Mouse (Mus musculus) cerebellum, adult 2 months (tissue): ENCODE results near the gene Map10. TPM values are rescaled to one million over a fixed set of nuclear protein-coding genes. Genes with fewer than 3 reads are reported as not detected.
A peak's percentile ranks its signal among the peaks of the same experiment; 100 is the strongest.

Experiments used
- DNase-seq, 2 experiments: peaks; one replicate each; pipeline ENCODE4 v3.0.0; 2021
- H3K27ac ChIP-seq: fragments of 200-500 bp; 2 replicates; pipeline ENCODE4 v1.5.1; 2012; ENCODE audit warnings: low read length, control low read depth, inconsistent platforms; ENCODE audit not compliant: insufficient read depth
- H3K27me3 ChIP-seq: fragments of 200-500 bp; 2 replicates; pipeline ENCODE4 v1.6.1; 2012; ENCODE audit warnings: inconsistent platforms, mild to moderate bottlenecking, low read length, moderate library complexity; ENCODE audit not compliant: control insufficient read depth, insufficient read depth
- H3K4me1 ChIP-seq: fragments of 200-500 bp; 2 replicates; pipeline ENCODE4 v1.6.1; 2011; ENCODE audit warnings: low read length; ENCODE audit not compliant: control insufficient read depth, insufficient read depth
- H3K4me3 ChIP-seq: fragments of 200-500 bp; replicated peaks from 2 replicates; pipeline ENCODE3; 2011; ENCODE audit warnings: mild to moderate bottlenecking, low read depth, low read length, control low read depth; ENCODE audit not compliant: insufficient read depth
- CTCF ChIP-seq: fragments of 200-500 bp; IDR thresholded peaks from 2 replicates; pipeline ENCODE4 v1.5.1; 2011; ENCODE audit warnings: low read depth, mild to moderate bottlenecking, control low read depth, low read length, moderate library complexity, borderline replicate concordance; ENCODE audit not compliant: insufficient read depth
- POLR2A ChIP-seq: fragments of 200-500 bp; IDR thresholded peaks from 2 replicates; pipeline ENCODE4 v1.6.1; 2011; ENCODE audit warnings: low read length, control low read depth, borderline replicate concordance; ENCODE audit not compliant: insufficient read depth
- WGBS: fragments of 180-500 bp; shearing (Covaris S2); methylation state at CpG from one replicate; pipeline ENCODE4 v1.1.7; 2018; 5-methylcytosine and 5-hydroxymethylcytosine counted together
- polyA plus RNA-seq: library from polyadenylated mRNA; depleted of rRNA; stranded (reverse); fragments of >200 nt; gene quantifications from 2 replicates; pipeline ENCODE4 v1.2.3, GENCODE M21; 2012; rRNA removed

Map10 gene
- polyA plus RNA-seq, 1 experiment: 2.6 TPM

DNA sequence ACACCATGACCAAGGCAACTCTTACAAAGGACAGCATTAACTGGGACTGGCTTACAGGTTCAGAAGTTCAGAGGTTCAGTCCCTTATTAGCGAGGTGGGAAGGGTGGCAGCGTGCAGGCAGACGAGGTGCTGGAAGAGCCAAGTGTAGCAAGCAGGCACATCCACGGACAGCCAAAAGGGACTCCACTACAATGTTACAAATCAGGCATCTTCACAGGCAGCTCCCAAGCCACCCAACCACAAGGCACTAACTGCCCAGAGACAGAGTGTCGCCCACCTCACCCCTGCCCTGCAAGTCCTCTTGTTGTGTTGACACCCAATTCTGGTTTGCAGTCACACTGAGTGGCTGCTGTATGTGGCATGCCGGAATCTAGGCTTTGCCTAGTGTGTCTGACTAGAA lies 34.8 kb downstream of the Map10 start:
- no peaks in the 10 kb centered on the region for H3K27me3 ChIP-seq
- DNase-seq: no peak
- no peak overlapping the region for H3K4me3 ChIP-seq
- WGBS: 95% methylated on average over 6 of the region's 6 CpGs
- no peak for TF ChIP-seq POLR2A
- no peak for TF ChIP-seq CTCF
- H3K4me1 ChIP-seq: no peaks in the 10 kb centered on the region; the same call in 1 of the 2 replicates
- no peak overlapping the region for H3K27ac ChIP-seq

- H3K27ac ChIP-seq: no peak overlapping the region
- no peak overlapping the region for H3K4me3 ChIP-seq
- 54% methylated on average over 7 of the region's 7 CpGs for WGBS
- TF ChIP-seq CTCF: no peak
- no peak for TF ChIP-seq POLR2A
- DNase-seq: no peak
- H3K4me1 ChIP-seq: no peaks in the 10 kb centered on the region; the same call in 1 of the 2 replicates
- no peaks in the 10 kb centered on the region for H3K27me3 ChIP-seq
These were observed 36.2 kb downstream of the Map10 start for GRCm38 (mm10) chr8:125705816-125706215.

- DNase-seq: no peak
- 85% methylated on average over 5 of the region's 5 CpGs for WGBS
- no peak for TF ChIP-seq POLR2A
- no peak for TF ChIP-seq CTCF
These were observed 39.6 kb downstream of the Map10 start for GRCm38 (mm10) chr8:125709171-125709570.

GRCm38 (mm10) chr8:125711514-125711913 lies 41.9 kb downstream of the Map10 start:
- no peaks in the 10 kb centered on the region for H3K27me3 ChIP-seq
- H3K4me3 ChIP-seq: no peak overlapping the region
- DNase-seq: no peak
- peaks cover 4% of the 10 kb centered on the region; the same call in 1 of the 2 replicates for H3K4me1 ChIP-seq
- H3K27ac ChIP-seq: no peak overlapping the region
- 85% methylated on average over 5 of the region's 5 CpGs for WGBS
- TF ChIP-seq CTCF (no peak), POLR2A (no peak)

More at GRCm38 (mm10) chr8:125709171-125709570, 39.6 kb downstream of the Map10 start:
- Histone ChIP-seq H3K27me3 (no peaks in the 10 kb centered on the region), H3K4me3 (no peak overlapping the region), H3K4me1 (no peaks in the 10 kb centered on the region; the same call in 1 of the 2 replicates), H3K27ac (no peak overlapping the region)

DNA sequence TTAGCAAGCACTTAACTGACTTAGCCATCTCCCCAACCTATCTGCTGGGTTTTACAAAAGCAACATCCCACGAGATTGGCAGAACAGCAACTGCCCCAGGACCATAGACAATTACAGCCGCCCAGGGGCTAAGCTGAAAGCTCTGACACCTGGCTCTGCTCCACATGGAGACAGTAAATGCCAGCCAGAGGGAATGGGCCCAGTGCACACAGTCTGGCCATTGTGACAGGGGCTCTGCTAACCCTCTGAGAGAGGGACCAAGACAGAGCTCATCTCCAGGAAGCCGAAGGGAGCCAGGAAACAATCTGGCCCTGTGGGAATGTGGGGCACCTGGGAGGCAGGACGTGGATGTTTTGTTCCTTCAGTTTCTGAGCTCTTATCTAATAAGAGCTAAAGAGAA lies 46.6 kb downstream of the Map10 start:
- H3K27me3 ChIP-seq: no peaks in the 10 kb centered on the region
- no peak for TF ChIP-seq POLR2A
- TF ChIP-seq CTCF: no peak
- no peak for DNase-seq
- H3K4me1 ChIP-seq: peaks cover 4% of the 10 kb centered on the region; the same call in 1 of the 2 replicates
- no peak overlapping the region for H3K27ac ChIP-seq
- H3K4me3 ChIP-seq: no peak overlapping the region
- WGBS: 24% methylated on average over 4 of the region's 4 CpGs

DNA sequence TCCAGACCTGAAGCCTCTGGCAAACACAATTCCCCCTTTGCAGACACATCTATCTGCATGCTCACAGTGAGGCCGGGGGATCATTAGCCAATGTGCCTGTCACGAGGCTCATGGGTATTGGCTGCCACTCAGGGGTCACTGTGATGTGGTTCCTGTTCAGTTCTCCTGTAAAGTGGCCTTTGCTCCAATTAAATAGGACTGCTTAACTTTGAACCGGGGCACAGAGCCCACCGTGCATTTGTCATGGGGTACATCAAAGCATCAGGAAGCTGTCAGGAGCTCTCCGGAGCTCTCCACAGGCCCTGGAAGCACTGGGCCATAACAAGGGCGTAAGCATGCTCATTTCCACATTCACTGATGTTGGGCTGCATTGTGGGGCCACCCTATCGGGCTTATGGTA lies 47.0 kb downstream of the Map10 start:
- Histone ChIP-seq H3K4me3 (no peak overlapping the region), H3K4me1 (peaks cover 6% of the 10 kb centered on the region; the same call in 1 of the 2 replicates), H3K27ac (no peak overlapping the region), H3K27me3 (no peaks in the 10 kb centered on the region)
- DNase-seq: no peak
- 47% methylated on average over 7 of the region's 7 CpGs for WGBS
- TF ChIP-seq POLR2A: no peak
- no peak for TF ChIP-seq CTCF

DNA sequence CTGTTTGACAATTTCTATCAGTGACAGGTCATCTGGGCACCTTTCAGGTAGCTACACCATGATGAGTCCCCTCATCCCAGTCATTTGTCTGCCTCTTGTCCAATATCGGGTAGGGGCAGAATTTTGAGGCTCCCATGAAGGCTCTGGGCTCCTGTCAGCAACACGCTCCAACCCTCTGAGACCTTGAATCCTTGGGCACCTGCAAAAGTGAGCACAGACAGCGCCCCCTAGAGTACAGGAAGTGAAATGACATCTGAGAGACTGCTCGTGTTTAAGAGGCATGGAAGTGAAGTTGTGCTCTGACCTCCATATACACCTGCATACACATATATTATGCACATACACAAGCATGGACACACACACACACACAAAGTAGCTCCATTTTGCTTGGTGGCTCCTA lies 49.3 kb downstream of the Map10 start:
- no peak for DNase-seq
- H3K4me3 ChIP-seq: no peak overlapping the region
- no peak overlapping the region for H3K27ac ChIP-seq
- H3K27me3 ChIP-seq: no peaks in the 10 kb centered on the region
- TF ChIP-seq CTCF (peak; percentile 48; the same call in 1 of the 2 replicates), POLR2A (no peak)
- peaks cover 7% of the 10 kb centered on the region; the same call in 1 of the 2 replicates for H3K4me1 ChIP-seq
- 76% methylated on average over 4 of the region's 4 CpGs for WGBS

- no peak for DNase-seq
- Histone ChIP-seq H3K4me1 (peaks cover 3% of the 10 kb centered on the region; the same call in 1 of the 2 replicates), H3K27ac (no peak overlapping the region), H3K4me3 (no peak overlapping the region), H3K27me3 (no peaks in the 10 kb centered on the region)
- no peak for TF ChIP-seq POLR2A
- no peak for TF ChIP-seq CTCF
- 61% methylated on average over 7 of the region's 7 CpGs for WGBS
These were observed 53.1 kb downstream of the Map10 start for GRCm38 (mm10) chr8:125722675-125723074.

Other genes starting within 250 kb of the Map10 start
- gene Sipa1l2, start 100.0 kb upstream of the Map10 start, polyA plus RNA-seq: 33.3 and 35.6 TPM in 2 replicates
- 46.1 and 47.3 TPM in 2 replicates for gene Ntpcr, start 60.1 kb downstream of the Map10 start, polyA plus RNA-seq
- gene Pcnx2, start 228.5 kb downstream of the Map10 start, polyA plus RNA-seq: 40.4 and 41.4 TPM in 2 replicates
- gene Map3k21, start 240.6 kb downstream of the Map10 start, polyA plus RNA-seq: 1.1 TPM in 2 replicates